Mouse (Mus musculus) embryo, embryonic 9.5 days (tissue): Measurements from ENCODE around the gene Kntc1.

Experiments
- DNase-seq: peaks from one replicate; pipeline ENCODE4 v3.0.0-alpha.2; 2017; ENCODE audit errors: extremely low spot score

Kntc1 gene

DNA sequence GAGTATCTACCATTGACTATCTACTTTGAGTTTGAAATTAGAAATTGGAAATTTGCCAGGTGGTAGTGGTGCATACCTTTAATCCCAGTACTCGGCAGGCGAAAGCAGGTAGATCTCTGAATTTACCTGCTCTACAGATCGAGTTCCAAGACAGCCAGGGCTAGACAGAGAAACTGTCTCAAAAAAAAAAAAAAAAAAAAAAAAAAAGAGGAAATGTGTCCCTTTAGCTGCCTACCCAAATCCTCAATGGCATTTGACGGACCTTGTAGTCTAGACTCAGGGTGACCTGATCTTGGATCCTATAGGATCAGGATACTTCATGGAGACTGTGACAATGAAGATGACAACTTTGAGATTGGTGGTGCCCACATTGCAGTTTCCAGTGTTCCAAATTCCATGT is 116.9 kb downstream of the Kntc1 start:
- DNase-seq = no peak

DNA sequence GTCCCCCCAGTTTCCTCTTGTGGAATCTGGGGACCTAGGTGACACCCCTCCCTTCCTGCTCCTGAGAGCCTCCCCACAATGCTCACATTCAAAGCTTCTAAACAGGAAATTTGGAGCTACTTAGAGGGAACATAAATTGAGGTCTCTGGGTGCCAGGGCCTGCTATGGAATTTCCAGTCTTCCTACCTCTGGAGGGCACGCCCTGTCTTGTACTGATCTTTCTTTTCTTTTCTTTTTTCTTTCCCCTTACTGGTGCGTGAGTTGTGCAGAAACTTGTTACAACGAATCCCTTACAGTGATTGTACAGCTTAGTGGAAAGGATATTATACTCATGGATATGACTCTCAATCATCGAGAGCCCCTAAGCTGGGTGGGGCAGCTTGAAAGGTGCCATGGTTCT is 120.1 kb downstream of the Kntc1 start:
- DNase-seq = no peak
